Mouse (Mus musculus): ENCODE results near the gene Ccdc90b. TPM values are rescaled to one million over a fixed set of nuclear protein-coding genes. Genes with fewer than 3 reads are reported as not detected.

Ccdc90b gene
- total and polyA plus RNA-seq, 3 experiments = not detected

DNA sequence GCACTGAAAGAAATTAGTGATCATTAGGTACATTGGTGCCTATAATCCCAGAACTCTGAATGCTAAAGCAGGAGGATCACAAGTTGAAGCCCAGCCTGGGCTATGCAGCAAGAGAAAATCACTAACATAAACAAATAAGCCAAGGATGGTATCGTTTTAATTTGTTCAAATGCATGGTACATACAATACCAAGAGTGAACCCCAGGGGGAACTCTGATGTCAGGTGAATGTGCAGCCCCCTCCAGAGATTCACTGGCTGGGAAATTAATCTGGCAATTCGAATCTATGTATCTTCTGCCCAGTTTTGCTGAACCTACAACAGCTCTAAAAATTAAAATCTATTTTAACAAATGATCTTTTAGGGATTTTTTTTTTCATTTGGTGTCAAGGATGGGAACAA is 63.5 kb downstream of the Ccdc90b start:
- no peak overlapping the region for H3K4me3 ChIP-seq (ENCODE audit: control insufficient read depth in 1 of 2, insufficient read depth in 1 of 2, low read depth in 2 of 2, low read length in 2 of 2)
- TF ChIP-seq KAT2A (conservative IDR thresholded peaks at IDR 0.05; ENCODE audit: low read depth, low read length) = no peak
- no peak for TF ChIP-seq TBP (IDR thresholded peaks at IDR 0.05; ENCODE audit: low read depth, low read length)
- TF ChIP-seq ZC3H11A (IDR thresholded peaks at IDR 0.05; ENCODE audit: low read depth, low read length) = peak; percentile 43
- no peak for TF ChIP-seq SIN3A (IDR thresholded peaks at IDR 0.05; ENCODE audit: low read length)
- TF ChIP-seq CTCF (IDR thresholded peaks at IDR 0.05 in 2 of 3, conservative IDR thresholded peaks at IDR 0.05 in 1 of 3; ENCODE audit: control insufficient read depth in 1 of 3, insufficient read depth in 1 of 3, low read depth in 2 of 3, low read length in 3 of 3, poor library complexity in 1 of 3, severe bottlenecking in 1 of 3) = peak in 2 of 3 experiments; percentile 32 to 47; a peak in 5 of 6 replicates
- TF ChIP-seq POLR2A (IDR thresholded peaks at IDR 0.05; ENCODE audit: control insufficient read depth in 1 of 2, insufficient read depth in 1 of 2, low read depth in 1 of 2, low read length in 2 of 2, poor library complexity in 1 of 2) = no peak
- peak; percentile 57 for TF ChIP-seq SMC3 (IDR thresholded peaks at IDR 0.05; ENCODE audit: low read depth, low read length)
- no peak for TF ChIP-seq GABPA (IDR thresholded peaks at IDR 0.05; ENCODE audit: low read depth, low read length)
- TF ChIP-seq ZMIZ1 (IDR thresholded peaks at IDR 0.05; ENCODE audit: low read depth, low read length) = no peak
- peak; percentile 48 for TF ChIP-seq RAD21 (IDR thresholded peaks at IDR 0.05; ENCODE audit: low read depth, low read length)
- no peak for TF ChIP-seq MAFK (IDR thresholded peaks at IDR 0.05; ENCODE audit: borderline replicate concordance, low read depth, low read length)
- no peaks in the 10 kb centered on the region for H3K79me2 ChIP-seq (ENCODE audit: control insufficient read depth, insufficient read depth, low read length, poor library complexity)
- no peak overlapping the region for H3K9ac ChIP-seq (ENCODE audit: control insufficient read depth, low read depth, low read length, poor library complexity, severe bottlenecking)
- DNase-seq (ENCODE audit: low read depth, low spot score) = no peak
- H3K4me1 ChIP-seq (ENCODE audit: control insufficient read depth in 1 of 2, insufficient read depth in 2 of 2, low read length in 2 of 2) = no peaks in the 10 kb centered on the region
- H3K9me3 ChIP-seq (replicated peaks; ENCODE audit: insufficient read depth, low read length) = no peaks in the 10 kb centered on the region
- H3K27me3 ChIP-seq (ENCODE audit: control insufficient read depth in 1 of 2, insufficient read depth in 2 of 2, low read length in 2 of 2) = no peaks in the 10 kb centered on the region
- no peak overlapping the region for H3K27ac ChIP-seq (ENCODE audit: control insufficient read depth, low read depth, low read length)
- no peaks in the 10 kb centered on the region for H3K36me3 ChIP-seq (ENCODE audit: control insufficient read depth in 1 of 2, insufficient read depth in 2 of 2, low read length in 2 of 2)

DNA sequence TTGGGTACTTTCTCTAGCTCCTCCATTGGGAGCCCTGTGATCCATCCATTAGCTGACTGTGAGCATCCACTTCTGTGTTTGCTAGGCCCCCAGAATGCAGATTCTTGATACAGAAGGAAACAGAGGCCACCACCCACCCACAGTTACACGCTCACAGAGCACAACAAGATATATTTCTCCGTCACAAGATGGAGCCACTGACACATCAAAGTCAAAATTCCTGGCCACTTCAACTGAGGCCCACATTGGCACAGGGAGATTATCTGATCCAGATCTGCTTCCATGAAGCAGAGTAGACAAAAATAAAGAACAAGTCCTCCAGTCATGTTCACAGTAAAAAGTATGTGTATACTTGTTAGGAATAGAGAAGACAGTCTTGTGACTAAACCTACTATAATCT is 69.2 kb downstream of the Ccdc90b start:
- Histone ChIP-seq H3K4me1 (ENCODE audit: control insufficient read depth in 1 of 2, insufficient read depth in 2 of 2, low read length in 2 of 2) (no peaks in the 10 kb centered on the region), H3K9me3 (replicated peaks; ENCODE audit: insufficient read depth, low read length) (no peaks in the 10 kb centered on the region), H3K27me3 (ENCODE audit: control insufficient read depth in 1 of 2, insufficient read depth in 2 of 2, low read length in 2 of 2) (no peaks in the 10 kb centered on the region; a peak in 2 of 4 replicates), H3K27ac (ENCODE audit: control insufficient read depth, low read depth, low read length) (no peak overlapping the region), H3K9ac (ENCODE audit: control insufficient read depth, low read depth, low read length, poor library complexity, severe bottlenecking) (no peak overlapping the region), H3K79me2 (ENCODE audit: control insufficient read depth, insufficient read depth, low read length, poor library complexity) (no peaks in the 10 kb centered on the region), H3K36me3 (ENCODE audit: control insufficient read depth in 1 of 2, insufficient read depth in 2 of 2, low read length in 2 of 2) (peaks cover 0 to 2% of the 10 kb centered on the region in 2 experiments; a peak in 2 of 4 replicates), H3K4me3 (ENCODE audit: control insufficient read depth in 1 of 2, insufficient read depth in 1 of 2, low read depth in 2 of 2, low read length in 2 of 2) (peak overlapping the region in 1 of 2 experiments; percentile 15; a peak in 1 of 4 replicates)
- DNase-seq (ENCODE audit: low read depth, low spot score) = peak; percentile 67
- TF ChIP-seq MXI1 (IDR thresholded peaks at IDR 0.05; ENCODE audit: low read depth, low read length) (no peak), E2F4 (IDR thresholded peaks at IDR 0.05; ENCODE audit: borderline replicate concordance, low read depth, low read length) (no peak), ZMIZ1 (IDR thresholded peaks at IDR 0.05; ENCODE audit: low read depth, low read length) (no peak), POLR2A (IDR thresholded peaks at IDR 0.05; ENCODE audit: control insufficient read depth in 1 of 2, insufficient read depth in 1 of 2, low read depth in 1 of 2, low read length in 2 of 2, poor library complexity in 1 of 2) (no peak), UBTF (IDR thresholded peaks at IDR 0.05; ENCODE audit: borderline replicate concordance, insufficient read depth, low read depth, low read length) (no peak), SMC3 (IDR thresholded peaks at IDR 0.05; ENCODE audit: low read depth, low read length) (peak; percentile 80), CTCF (IDR thresholded peaks at IDR 0.05 in 2 of 3, conservative IDR thresholded peaks at IDR 0.05 in 1 of 3; ENCODE audit: control insufficient read depth in 1 of 3, insufficient read depth in 1 of 3, low read depth in 2 of 3, low read length in 3 of 3, poor library complexity in 1 of 3, severe bottlenecking in 1 of 3) (peak in 2 of 3 experiments; percentile 46 to 78; a peak in 4 of 6 replicates), RAD21 (IDR thresholded peaks at IDR 0.05; ENCODE audit: low read depth, low read length) (peak; percentile 80), MEF2A (IDR thresholded peaks at IDR 0.05; ENCODE audit: extremely low read depth, insufficient replicate concordance, low read depth, low read length, poor library complexity, severe bottlenecking) (no peak), KAT2A (conservative IDR thresholded peaks at IDR 0.05; ENCODE audit: low read depth, low read length) (no peak), HCFC1 (IDR thresholded peaks at IDR 0.05; ENCODE audit: low read depth, low read length) (no peak), ZC3H11A (IDR thresholded peaks at IDR 0.05; ENCODE audit: low read depth, low read length) (peak; percentile 69), GATA1 (IDR thresholded peaks at IDR 0.05; ENCODE audit: low read depth, low read length) (peak; percentile 48), POLR2AphosphoS5 (IDR thresholded peaks at IDR 0.05; ENCODE audit: borderline replicate concordance, low read depth, low read length) (no peak)

Other genes starting within 250 kb of the Ccdc90b start
- gene Ankrd42, start 76.0 kb downstream of the Ccdc90b start, total RNA-seq (2012; rRNA removed) = 0.75 and 1.1 TPM in 2 replicates
- gene Ankrd42, start 76.0 kb downstream of the Ccdc90b start, polyA plus RNA-seq (2012; ENCODE audit: insufficient read depth in 1 of 2, insufficient read length in 2 of 2, low read depth in 1 of 2, low replicate concordance in 2 of 2, missing spikeins in 1 of 2) = 1 to 10 TPM in 1 of 2 experiments, not detected in 1; 1.4 TPM
- gene Pcf11, start 108.8 kb downstream of the Ccdc90b start, total RNA-seq (2012; rRNA removed) = 24.7 and 25.6 TPM in 2 replicates
- gene Pcf11, start 108.8 kb downstream of the Ccdc90b start, polyA plus RNA-seq (2012; ENCODE audit: insufficient read depth in 1 of 2, insufficient read length in 2 of 2, low read depth in 1 of 2, low replicate concordance in 2 of 2, missing spikeins in 1 of 2) = 10 to 100 TPM; 34.0 to 60.3 TPM
- 0.62 and 1.3 TPM in 2 replicates for gene Rab30, start 180.5 kb downstream of the Ccdc90b start, total RNA-seq (2012; rRNA removed)
- gene Rab30, start 180.5 kb downstream of the Ccdc90b start, polyA plus RNA-seq (2012; ENCODE audit: insufficient read depth in 1 of 2, insufficient read length in 2 of 2, low read depth in 1 of 2, low replicate concordance in 2 of 2, missing spikeins in 1 of 2) = 1 to 10 TPM in 1 of 2 experiments, not detected in 1; 1.3 TPM

Measured in MEL (cell line).